Mouse (Mus musculus): ENCODE measurements around the gene Tent5d.

Tent5d gene

GRCm38 (mm10) chrX:107792290-107792689 lies at the start of gene Tent5d:
Gene Tent5d, plus strand, starts transcription at chrX:107792590.
- DNase-seq, result no peak

GRCm38 (mm10) chrX:107767896-107768295 lies 24.5 kb upstream of the Tent5d start:
- no peak for DNase-seq

DNA sequence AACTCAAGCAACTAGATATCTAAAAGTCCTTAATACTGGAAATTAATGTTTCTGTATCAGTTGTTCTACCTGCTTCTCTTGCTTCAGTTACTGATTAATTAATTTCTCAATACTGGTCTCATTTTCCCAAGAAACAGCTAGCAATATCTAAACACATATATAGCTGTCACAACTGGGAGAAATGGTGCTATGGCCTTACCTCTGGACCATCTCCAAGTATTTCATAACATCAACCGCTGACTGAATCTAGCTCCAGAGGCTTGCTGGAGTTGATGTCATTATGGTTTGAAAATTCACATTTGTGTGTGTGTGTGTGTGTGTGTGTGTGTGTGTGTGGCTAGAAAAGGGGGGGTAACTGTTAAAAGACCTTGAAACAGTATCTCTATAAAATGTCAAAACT lies 2.3 kb upstream of the Tent5d start:
- DNase-seq, result no peak

DNA sequence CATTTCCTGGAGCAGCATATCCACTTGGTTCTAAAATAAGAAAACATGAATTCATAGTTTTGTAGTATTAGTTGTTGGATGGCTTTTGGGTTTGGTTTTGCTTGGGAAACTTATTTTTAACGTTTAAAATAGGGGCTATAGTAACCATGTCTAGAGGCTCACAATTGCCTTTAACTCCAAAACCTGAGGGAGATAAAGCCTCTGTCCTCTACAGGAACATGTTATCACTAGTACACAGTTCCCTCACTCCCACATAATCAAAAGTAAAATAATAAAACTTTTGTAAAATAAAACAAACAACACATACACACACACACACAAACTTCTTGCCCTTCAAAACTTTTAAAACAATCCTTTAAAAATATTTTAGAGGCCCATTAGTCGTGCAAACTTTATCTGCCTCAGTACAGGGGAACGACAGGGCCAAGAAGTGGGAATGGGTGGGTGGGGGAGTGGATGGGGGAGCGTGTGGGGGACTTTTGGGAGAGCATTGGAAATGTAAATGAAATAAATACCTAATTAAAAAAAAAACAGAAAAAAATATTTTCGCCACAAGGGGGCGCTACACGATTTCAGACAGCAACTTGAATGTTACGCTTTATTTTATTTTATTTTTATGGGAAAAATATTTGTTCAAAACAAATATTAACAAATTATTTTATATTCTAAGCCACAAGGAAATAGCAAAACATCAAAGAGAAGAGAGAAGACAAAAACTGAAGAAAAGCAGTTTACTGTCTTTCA lies 1.5 kb upstream of the Tent5d start:
- DNase-seq, result no peak

DNA sequence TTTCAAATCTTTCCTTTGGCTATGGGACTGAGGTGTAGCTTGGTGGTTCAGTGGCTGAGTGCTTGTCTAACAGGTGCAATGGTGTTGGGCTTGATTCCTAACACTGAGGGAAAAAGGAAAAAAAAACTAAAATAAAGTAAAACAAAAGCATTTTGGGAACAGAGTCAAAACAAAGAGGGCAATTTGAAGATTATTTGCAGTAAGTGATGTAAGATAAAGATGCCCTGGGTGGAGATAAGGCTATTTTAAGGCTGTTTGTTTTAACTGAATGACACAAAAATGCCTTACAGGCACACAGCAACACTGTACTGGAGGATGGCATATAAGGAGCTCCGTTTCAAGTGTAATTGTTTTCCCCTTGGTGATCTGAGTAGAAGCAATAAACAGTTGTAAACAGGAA lies 3.4 kb downstream of the Tent5d start:
- DNase-seq, result no peak

DNA sequence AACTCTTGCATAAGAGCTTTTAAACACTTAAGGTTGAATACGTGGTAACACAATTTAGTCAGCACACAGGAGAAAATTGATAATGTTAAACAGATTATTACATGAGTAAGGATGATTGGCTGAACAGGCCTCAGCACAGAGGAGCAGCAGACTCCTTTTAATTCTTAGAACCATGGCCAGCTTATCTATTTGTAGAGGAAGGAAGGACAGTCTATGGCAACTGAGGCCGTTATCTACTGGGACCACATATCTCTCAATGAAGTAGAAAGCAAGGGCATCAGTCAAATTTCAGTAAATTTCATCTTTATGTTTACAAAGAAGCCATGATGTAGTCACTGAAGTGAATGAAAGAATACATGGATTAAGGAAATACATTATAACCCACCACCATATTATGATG lies 4.5 kb downstream of the Tent5d start:
- no peak for DNase-seq

DNA sequence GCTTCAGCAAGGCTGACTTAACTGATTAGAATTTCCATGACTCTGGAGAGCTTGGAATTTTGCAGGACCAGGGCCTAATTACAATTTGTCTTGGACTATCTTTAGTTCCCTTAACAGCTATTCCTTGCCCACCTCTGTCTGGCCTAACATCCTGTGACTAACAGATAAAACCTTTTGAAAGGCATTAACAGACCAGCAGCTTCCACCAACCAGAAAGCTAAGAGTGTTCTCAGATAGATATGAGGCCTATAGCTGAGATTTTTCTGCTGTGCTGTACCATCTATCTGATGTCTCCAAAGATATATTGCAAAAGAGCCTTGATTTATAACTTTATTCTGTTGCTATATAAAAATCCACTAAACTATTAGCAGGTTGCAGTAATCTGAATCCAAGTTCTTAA lies 19.7 kb downstream of the Tent5d start:
- DNase-seq, result no peak

DNA sequence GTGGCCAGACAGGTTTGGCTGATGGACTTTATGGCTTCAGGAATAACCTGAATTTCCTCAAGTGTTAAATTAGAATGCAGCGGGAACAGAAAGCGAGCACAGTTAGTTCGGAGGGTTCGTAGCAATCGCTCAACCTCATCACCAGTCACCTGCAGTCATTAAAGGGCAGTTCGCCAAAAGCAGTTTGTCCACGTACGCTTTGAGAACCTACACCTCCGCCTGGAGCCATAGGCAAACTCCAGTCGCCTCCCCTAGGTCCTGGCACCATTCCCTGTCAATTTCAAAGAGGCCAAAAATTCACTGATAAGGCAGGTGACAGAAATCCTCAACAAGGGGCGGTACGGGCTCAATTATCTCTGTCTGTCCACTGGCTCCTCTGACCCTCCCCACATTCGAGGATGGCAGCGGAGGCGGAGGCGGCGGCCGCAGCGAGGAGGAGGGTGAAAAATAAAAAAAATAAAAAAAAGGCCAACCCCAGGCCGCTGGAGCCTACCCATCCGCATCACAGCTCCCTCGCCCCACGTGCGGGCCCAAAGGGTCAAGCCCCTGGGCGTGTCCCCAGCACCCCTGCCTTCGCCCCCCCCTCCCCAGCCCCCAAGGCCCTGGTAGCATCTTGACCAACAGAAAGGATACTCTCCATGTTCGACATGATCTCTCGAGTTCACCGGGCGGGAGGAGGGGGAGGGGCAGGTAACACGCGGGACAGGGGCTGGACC lies 23.3 kb downstream of the Tent5d start:
- no peak for DNase-seq

DNA sequence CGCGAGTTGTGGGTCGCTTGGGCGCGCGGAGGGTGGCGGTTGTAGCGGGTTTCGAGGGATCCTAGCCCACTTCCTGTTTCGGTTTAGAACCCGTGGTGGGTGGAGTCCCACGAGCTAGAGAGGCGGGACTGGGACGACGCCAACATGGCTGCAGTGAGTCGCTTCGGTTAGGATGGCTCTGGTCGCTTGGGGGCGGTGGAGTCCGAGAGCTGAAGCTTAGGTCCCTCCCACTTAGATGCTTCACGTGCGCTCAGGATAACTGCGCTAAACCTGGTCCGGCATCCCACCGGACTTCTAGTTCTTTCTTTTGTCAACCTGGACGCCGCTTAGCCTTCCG lies 23.8 kb downstream of the Tent5d start, which contains the start of gene 2610002M06Rik:
Gene 2610002M06Rik (minus strand): TSS at position 117 of the 337 bp plus-strand sequence.
- peak; percentile 89 to 92 for DNase-seq

DNA sequence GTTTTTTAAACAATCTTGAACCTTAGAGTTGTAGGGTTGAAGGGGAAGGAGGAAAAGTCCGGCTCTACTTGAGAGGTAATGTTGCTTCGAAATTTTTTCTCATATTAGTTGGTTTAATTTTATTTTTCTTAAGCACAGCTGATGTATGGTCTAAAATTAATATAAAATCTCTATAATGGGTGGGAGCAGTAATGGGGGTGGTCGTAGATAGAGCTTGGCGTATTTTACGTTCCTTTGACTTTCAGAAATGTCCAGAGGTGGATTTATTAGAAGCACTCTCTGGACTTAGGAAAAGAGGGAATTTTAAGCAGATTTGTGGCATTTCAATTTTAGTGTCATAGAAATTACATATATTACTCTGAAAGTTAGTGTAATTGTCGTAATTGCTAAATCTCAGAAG lies 24.3 kb downstream of the Tent5d start:
- DNase-seq, result no peak

GRCm38 (mm10) chrX:107858165-107858564 lies 65.8 kb downstream of the Tent5d start:
- no peak for DNase-seq

Data from lung, postnatal 4 days (tissue).